Mouse (Mus musculus) kidney, embryonic 16.5 days (tissue): Measurements from ENCODE around the gene Cers6. TPM values are rescaled to one million over a fixed set of nuclear protein-coding genes. Genes with fewer than 3 reads are reported as not detected.

Experiments used
- ATAC-seq: fragments of 200-750 bp; cut with Nextera tagmentation; 2 replicates; pipeline ENCODE4 v1.8.0; 2017; ENCODE audit warnings: moderate TSS enrichment; ENCODE audit not compliant: low FRiP score, low TSS enrichment
- H3K27ac ChIP-seq: fragments of 300-500 bp; sonication (generic); 2 replicates; pipeline ENCODE4 v1.5.1; 2014; ENCODE audit warnings: low read length
- H3K27me3 ChIP-seq: fragments of 300-500 bp; sonication (generic); 2 replicates; pipeline ENCODE4 v1.6.1; 2014; ENCODE audit warnings: low read length, control low read depth, mixed read lengths; ENCODE audit not compliant: insufficient read depth
- H3K36me3 ChIP-seq: fragments of 300-500 bp; sonication (generic); 2 replicates; pipeline ENCODE4 v1.6.1; 2014; ENCODE audit warnings: low read length, control low read depth, mixed read lengths; ENCODE audit not compliant: insufficient read depth
- H3K4me1 ChIP-seq: fragments of 300-500 bp; sonication (generic); 2 replicates; pipeline ENCODE4 v1.6.1; 2014; ENCODE audit warnings: low read length, control low read depth, mixed read lengths; ENCODE audit not compliant: insufficient read depth
- H3K4me2 ChIP-seq: fragments of 300-500 bp; sonication (generic); replicated peaks from 2 replicates; pipeline ENCODE4 v1.6.1; 2014; ENCODE audit warnings: low read depth, low read length
- H3K4me3 ChIP-seq: fragments of 300-500 bp; sonication (generic); 2 replicates; pipeline ENCODE4 v1.5.1; 2014; ENCODE audit warnings: mild to moderate bottlenecking, low read length
- H3K9ac ChIP-seq: fragments of 300-500 bp; sonication (generic); replicated peaks from 2 replicates; pipeline ENCODE4 v1.6.1; 2014; ENCODE audit warnings: low read length
- H3K9me3 ChIP-seq: fragments of 300-500 bp; sonication (generic); 2 replicates; pipeline ENCODE4 v1.6.1; 2016; ENCODE audit warnings: low read length, control low read depth
- WGBS: fragments of 180-500 bp; shearing (Covaris S2); extraction: QIAGEN DNeasy Blood & Tissue Kit; methylation state at CpG from one replicate; pipeline ENCODE4 v1.1.7; 2014; 5-methylcytosine and 5-hydroxymethylcytosine counted together
- polyA plus RNA-seq: library from polyadenylated mRNA; unstranded; fragments of >200 nt; fragmentation: Nextera tagmentation; extraction: Ambion mirVana; gene quantifications from 2 replicates; pipeline ENCODE4 v1.2.1, GENCODE M21; 2015

Cers6 gene
- polyA plus RNA-seq, 1 experiment from 2014 or later = 29.2 TPM

- Histone ChIP-seq H3K4me2 (no peak overlapping the region), H3K36me3 (no peaks in the 10 kb centered on the region), H3K9me3 (0 out of 2 replicates have a peak, but pooled peaks cover 2% of the 10 kb centered on the region), H3K27me3 (no peaks in the 10 kb centered on the region), H3K9ac (no peak overlapping the region), H3K4me1 (peaks cover 13% of the 10 kb centered on the region), H3K4me3 (no peak overlapping the region), H3K27ac (no peak overlapping the region)
- 66% methylated on average over 4 of the region's 4 CpGs for WGBS
- no peak for ATAC-seq
These were observed 35.0 kb downstream of the Cers6 start for GRCm38 (mm10) chr2:68896196-68896595.

DNA sequence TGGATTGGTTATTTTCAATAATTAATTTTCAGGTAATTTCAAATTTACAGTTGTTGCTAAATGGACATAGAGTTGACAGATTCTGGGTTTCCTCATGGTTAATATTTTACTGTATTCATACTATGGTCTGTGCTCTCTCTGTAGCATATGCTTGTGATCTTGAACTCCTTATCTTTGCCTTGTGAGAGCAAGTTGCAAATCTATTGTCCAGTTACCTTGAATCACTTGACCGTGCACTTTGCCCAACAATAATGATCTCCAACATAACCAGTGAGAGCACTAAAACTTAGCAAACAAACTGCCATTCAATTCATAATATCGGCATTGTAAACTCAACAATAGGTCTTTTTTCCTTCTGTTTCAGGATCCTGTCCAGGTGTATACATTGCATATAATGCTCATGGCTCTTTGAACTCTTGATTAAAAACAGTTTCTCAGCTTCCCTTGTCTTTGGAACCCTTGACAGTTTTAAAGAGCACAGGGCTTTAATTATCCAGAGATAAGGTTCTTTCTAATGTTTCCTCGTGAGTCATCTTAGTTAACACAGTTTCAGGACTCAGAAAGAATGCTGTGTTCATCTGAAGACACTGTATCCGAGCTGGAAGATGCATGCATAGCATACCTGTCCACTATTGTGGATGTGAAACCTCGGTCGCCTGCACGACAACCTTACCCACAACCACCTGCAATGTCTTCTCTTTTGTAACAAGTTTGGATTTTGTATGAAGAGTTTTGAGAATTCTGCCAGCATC is 38.7 kb downstream of the Cers6 start:
- H3K4me3 ChIP-seq = no peak overlapping the region
- no peaks in the 10 kb centered on the region for H3K36me3 ChIP-seq
- 0 out of 2 replicates have a peak, but pooled peaks cover 2% of the 10 kb centered on the region for H3K9me3 ChIP-seq
- H3K27ac ChIP-seq = no peak overlapping the region
- H3K4me2 ChIP-seq = no peak overlapping the region
- no peaks in the 10 kb centered on the region for H3K27me3 ChIP-seq
- peaks cover 13% of the 10 kb centered on the region for H3K4me1 ChIP-seq
- ATAC-seq = no peak
- 75% methylated on average over 7 of the region's 7 CpGs for WGBS
- H3K9ac ChIP-seq = no peak overlapping the region

GRCm38 (mm10) chr2:68900640-68901378 is 39.6 kb downstream of the Cers6 start:
- 0 out of 2 replicates have a peak overlapping the region, but pooled peaks have one; percentile 3 for H3K27ac ChIP-seq
- ATAC-seq = no peak

DNA sequence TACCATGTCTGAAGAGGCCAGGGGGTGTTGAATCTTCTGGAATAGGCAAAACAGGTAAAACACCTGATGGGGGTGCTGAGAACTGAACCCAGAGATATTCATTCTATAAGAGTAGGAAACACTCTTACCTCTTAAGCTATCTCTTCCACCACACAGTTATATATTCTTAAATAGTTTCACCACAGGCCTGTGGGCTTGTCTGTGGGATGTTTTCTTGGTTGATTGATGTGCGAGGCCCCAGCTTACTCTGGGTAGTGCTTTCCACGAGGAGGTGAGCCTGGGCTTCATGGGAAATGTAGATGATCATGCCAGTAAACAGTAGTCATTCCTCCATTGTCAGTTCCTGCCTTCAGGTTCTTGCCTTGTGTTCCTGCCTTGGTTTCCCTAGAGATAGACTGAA is 40.5 kb downstream of the Cers6 start:
- 60% methylated on average over 2 of the region's 2 CpGs for WGBS
- Histone ChIP-seq H3K4me2 (no peak overlapping the region), H3K27me3 (no peaks in the 10 kb centered on the region), H3K9me3 (0 out of 2 replicates have a peak, but pooled peaks cover 2% of the 10 kb centered on the region), H3K4me3 (no peak overlapping the region), H3K36me3 (no peaks in the 10 kb centered on the region), H3K27ac (no peak overlapping the region), H3K9ac (no peak overlapping the region), H3K4me1 (peaks cover 13% of the 10 kb centered on the region)
- ATAC-seq = no peak

More at GRCm38 (mm10) chr2:68900640-68901378, 39.6 kb downstream of the Cers6 start:
- WGBS = 61% methylated on average over 9 of the region's 9 CpGs
- no peak overlapping the region for H3K9ac ChIP-seq
- H3K36me3 ChIP-seq = no peaks in the 10 kb centered on the region
- no peaks in the 10 kb centered on the region for H3K27me3 ChIP-seq
- H3K4me2 ChIP-seq = no peak overlapping the region
- peaks cover 13% of the 10 kb centered on the region for H3K4me1 ChIP-seq
- H3K4me3 ChIP-seq = no peak overlapping the region
- 0 out of 2 replicates have a peak, but pooled peaks cover 2% of the 10 kb centered on the region for H3K9me3 ChIP-seq

DNA sequence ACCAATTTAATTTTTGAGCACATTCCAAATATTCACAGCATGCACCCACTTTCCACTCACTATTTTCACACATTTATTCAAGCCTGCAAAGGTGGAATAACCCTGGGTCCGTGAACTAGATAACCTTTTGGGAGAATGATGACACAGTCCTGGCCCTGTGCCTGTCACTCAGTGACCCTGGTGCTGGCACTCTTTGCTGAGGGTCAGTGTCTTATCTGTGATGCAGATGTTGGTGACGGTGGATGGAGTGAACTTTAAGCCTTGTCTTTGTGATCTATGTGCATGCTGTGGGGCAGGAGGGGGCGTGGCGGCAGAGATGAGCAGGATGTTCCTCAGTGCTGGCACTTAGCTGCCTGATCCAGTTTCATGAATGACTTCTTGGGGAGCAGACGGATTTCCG is 41.3 kb downstream of the Cers6 start:
- 72% methylated on average over 6 of the region's 6 CpGs for WGBS
- ATAC-seq = no peak

GRCm38 (mm10) chr2:68906921-68907320 is 45.7 kb downstream of the Cers6 start:
- no peak overlapping the region for H3K4me2 ChIP-seq
- no peaks in the 10 kb centered on the region for H3K36me3 ChIP-seq
- no peak for ATAC-seq
- H3K4me1 ChIP-seq = 0 out of 2 replicates have a peak, but pooled peaks cover 2% of the 10 kb centered on the region
- H3K9ac ChIP-seq = no peak overlapping the region
- no peak overlapping the region for H3K4me3 ChIP-seq
- H3K9me3 ChIP-seq = no peaks in the 10 kb centered on the region
- H3K27ac ChIP-seq = no peak overlapping the region
- H3K27me3 ChIP-seq = no peaks in the 10 kb centered on the region
- WGBS = 70% methylated on average over 3 of the region's 3 CpGs

More for the DNA sequence above, 41.3 kb downstream of the Cers6 start:
- 0 out of 2 replicates have a peak, but pooled peaks cover 2% of the 10 kb centered on the region for H3K9me3 ChIP-seq
- H3K4me1 ChIP-seq = peaks cover 13% of the 10 kb centered on the region
- no peak overlapping the region for H3K4me2 ChIP-seq
- no peak overlapping the region for H3K27ac ChIP-seq
- H3K9ac ChIP-seq = no peak overlapping the region
- no peaks in the 10 kb centered on the region for H3K36me3 ChIP-seq
- H3K27me3 ChIP-seq = no peaks in the 10 kb centered on the region
- no peak overlapping the region for H3K4me3 ChIP-seq

GRCm38 (mm10) chr2:68907721-68908463 is 46.7 kb downstream of the Cers6 start:
- no peak overlapping the region for H3K27ac ChIP-seq
- H3K36me3 ChIP-seq = no peaks in the 10 kb centered on the region
- H3K4me2 ChIP-seq = no peak overlapping the region
- no peak overlapping the region for H3K4me3 ChIP-seq
- ATAC-seq = no peak
- H3K4me1 ChIP-seq = 0 out of 2 replicates have a peak, but pooled peaks cover 2% of the 10 kb centered on the region
- H3K9ac ChIP-seq = no peak overlapping the region
- no peaks in the 10 kb centered on the region for H3K9me3 ChIP-seq
- H3K27me3 ChIP-seq = no peaks in the 10 kb centered on the region
- 69% methylated on average over 11 of the region's 11 CpGs for WGBS

DNA sequence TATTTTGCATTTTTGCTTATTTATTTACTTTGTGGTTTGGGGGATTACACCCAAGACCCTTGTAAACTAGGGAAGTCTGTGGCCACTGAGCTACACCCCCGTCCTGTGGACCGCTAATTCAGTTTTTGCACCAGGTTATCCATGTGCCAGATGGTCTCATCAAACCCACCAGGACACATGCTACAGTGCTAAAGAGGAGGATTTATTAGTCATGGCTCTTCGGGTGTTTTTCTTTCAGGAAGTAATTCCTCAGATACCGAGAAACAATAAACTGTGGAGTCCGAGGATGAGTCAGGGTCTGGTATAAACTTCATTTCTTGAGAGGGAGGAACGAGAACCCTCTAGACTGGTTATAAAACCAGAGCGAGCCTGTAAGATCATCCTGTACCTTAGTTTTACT is 49.5 kb downstream of the Cers6 start:
- H3K9ac ChIP-seq = no peak overlapping the region
- ATAC-seq = 0 out of 2 replicates have a peak, but pooled peaks have one; percentile 54
- no peak overlapping the region for H3K4me2 ChIP-seq
- no peak overlapping the region for H3K4me3 ChIP-seq
- H3K36me3 ChIP-seq = no peaks in the 10 kb centered on the region
- H3K9me3 ChIP-seq = no peaks in the 10 kb centered on the region
- WGBS = 29% methylated on average over 7 of the region's 7 CpGs
- H3K27me3 ChIP-seq = no peaks in the 10 kb centered on the region
- no peak overlapping the region for H3K27ac ChIP-seq
- H3K4me1 ChIP-seq = 0 out of 2 replicates have a peak, but pooled peaks cover 2% of the 10 kb centered on the region

DNA sequence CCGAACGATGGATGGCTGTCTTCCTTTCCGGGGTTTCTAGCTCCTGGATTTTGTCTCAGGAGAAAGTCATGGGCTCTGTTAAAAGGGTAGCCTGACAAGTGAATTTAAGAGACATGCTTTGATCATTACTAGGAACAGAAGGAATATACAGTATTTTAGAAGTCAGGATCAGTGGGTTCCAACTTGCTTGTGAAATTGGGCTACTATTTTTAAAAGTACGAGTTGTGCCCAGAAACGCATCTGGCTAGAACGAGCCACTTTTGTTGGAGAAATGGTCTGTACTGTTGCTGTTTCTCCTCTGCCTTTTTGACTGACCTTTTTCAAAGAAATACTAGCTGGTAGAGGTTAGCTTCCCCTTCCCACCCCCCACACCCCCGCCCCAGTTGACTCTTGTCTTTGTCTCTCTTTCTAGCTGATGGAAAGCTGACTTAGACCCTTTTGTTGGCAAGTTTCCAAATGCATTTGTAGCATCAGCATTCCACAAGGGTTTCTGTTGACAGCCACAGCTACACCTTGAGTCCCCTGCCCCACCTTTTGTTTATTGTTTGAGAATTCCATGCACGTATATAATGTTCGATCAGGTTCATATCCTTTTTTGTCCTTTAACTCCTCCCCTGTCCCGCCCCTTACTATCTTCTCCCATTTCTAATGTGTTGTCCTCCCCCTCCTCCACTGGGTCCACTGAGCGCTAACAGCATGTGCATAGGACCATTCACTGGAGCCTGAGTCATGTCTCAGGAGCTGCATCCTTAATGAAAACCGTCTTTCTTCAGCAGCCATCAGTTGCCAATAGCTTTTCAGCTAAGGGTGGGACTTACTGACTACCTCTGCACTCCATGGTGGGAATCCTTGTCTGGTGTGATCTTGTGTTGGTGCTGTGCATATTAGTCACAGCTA is 50.6 kb downstream of the Cers6 start:
- H3K9me3 ChIP-seq = no peaks in the 10 kb centered on the region
- ATAC-seq = no peak
- no peak overlapping the region for H3K9ac ChIP-seq
- 0 out of 2 replicates have a peak, but pooled peaks cover 2% of the 10 kb centered on the region for H3K4me1 ChIP-seq
- no peaks in the 10 kb centered on the region for H3K27me3 ChIP-seq
- H3K27ac ChIP-seq = no peak overlapping the region
- H3K36me3 ChIP-seq = no peaks in the 10 kb centered on the region
- H3K4me2 ChIP-seq = no peak overlapping the region
- 82% methylated on average over 12 of the region's 12 CpGs for WGBS
- no peak overlapping the region for H3K4me3 ChIP-seq
